Mouse (Mus musculus) bone marrow macrophage, adult 2 months (primary cell): ENCODE data around the gene Naaa. TPM values are rescaled to one million over a fixed set of nuclear protein-coding genes. Genes with fewer than 3 reads are reported as not detected.

Experiments used
- H3K27ac ChIP-seq: 2 replicates; pipeline ENCODE4 v1.5.1; 2012; ENCODE audit warnings: low read depth, low read length; ENCODE audit not compliant: insufficient read depth
- H3K4me1 ChIP-seq: 2 replicates; pipeline ENCODE4 v1.6.1; 2012; ENCODE audit warnings: low read length; ENCODE audit not compliant: control insufficient read depth, insufficient read depth
- H3K4me3 ChIP-seq: 2 replicates; pipeline ENCODE4 v1.5.1; 2012; ENCODE audit warnings: mild to moderate bottlenecking, low read length, moderate library complexity; ENCODE audit not compliant: insufficient read depth
- CTCF ChIP-seq: IDR thresholded peaks from 2 replicates; pipeline ENCODE4 v1.5.1; 2012; ENCODE audit warnings: low read depth, mild to moderate bottlenecking, low read length, moderate library complexity
- POLR2A ChIP-seq: IDR thresholded peaks from 2 replicates; pipeline ENCODE4 v1.6.1; 2012; ENCODE audit warnings: mild to moderate bottlenecking, low read depth, low read length, borderline replicate concordance
- polyA plus RNA-seq: library from polyadenylated mRNA; stranded (reverse); fragments of >200 nt; gene quantifications from 2 replicates; pipeline ENCODE4 v1.2.4, GENCODE M21; 2012; ENCODE audit not compliant: missing spikeins, insufficient read depth, insufficient read length

Gene Naaa
- polyA plus RNA-seq, 1 experiment: 76.6 TPM

DNA sequence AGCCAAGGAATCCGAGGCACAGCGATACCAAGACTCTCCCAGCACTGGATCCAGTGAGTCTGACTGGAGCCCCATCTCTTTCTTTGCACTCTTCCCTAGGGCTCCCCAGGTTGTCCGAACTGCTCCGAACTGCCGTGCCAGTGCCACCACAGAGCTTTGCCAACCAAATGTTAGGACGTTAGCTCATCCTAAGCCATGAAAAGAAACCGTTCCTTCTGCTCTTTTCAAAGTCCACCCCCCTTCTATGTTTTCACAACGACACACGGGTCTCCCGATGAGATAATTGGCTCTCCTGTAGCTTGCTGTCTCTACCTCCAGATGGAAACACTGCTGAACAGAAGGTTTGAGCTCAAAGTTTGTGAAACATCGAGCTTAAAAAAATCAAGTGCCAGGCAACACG, 37.2 kb downstream of the Naaa start:
- peaks cover 3% of the 10 kb centered on the region for H3K4me1 ChIP-seq
- no peak overlapping the region for H3K27ac ChIP-seq
- TF ChIP-seq POLR2A: no peak
- no peak for TF ChIP-seq CTCF
- no peak overlapping the region for H3K4me3 ChIP-seq

- TF ChIP-seq CTCF: peak; percentile 23; the same call in 1 of the 2 replicates
- TF ChIP-seq POLR2A: no peak
- no peaks in the 10 kb centered on the region for H3K4me1 ChIP-seq
- H3K4me3 ChIP-seq: no peak overlapping the region
- H3K27ac ChIP-seq: no peak overlapping the region
These were observed 38.4 kb downstream of the Naaa start for GRCm38 (mm10) chr5:92239333-92240232.

GRCm38 (mm10) chr5:92234939-92235557, 42.9 kb downstream of the Naaa start:
- no peak overlapping the region for H3K27ac ChIP-seq
- no peaks in the 10 kb centered on the region for H3K4me1 ChIP-seq
- TF ChIP-seq POLR2A: no peak
- H3K4me3 ChIP-seq: no peak overlapping the region

DNA sequence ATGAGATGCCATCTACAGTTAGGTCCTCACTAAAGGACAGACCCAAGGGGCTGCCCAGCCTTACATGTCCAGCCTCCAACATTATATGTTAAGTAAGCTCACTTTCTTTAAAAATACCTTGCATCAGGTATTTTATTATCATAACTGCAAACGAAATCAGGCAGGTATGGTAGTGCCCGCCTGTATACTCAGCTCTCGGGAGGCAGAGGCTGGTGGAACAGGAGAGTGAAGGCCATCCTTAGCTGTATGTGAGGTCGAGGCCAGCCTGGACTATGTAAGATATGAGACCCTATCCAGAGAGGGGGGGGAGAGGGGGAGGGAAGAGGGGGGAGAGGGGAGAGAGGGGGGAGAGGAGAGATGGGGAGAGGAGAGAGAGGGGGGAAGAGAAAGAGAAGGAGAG, 44.6 kb downstream of the Naaa start:
- no peak overlapping the region for H3K4me3 ChIP-seq
- H3K27ac ChIP-seq: no peak overlapping the region
- no peaks in the 10 kb centered on the region for H3K4me1 ChIP-seq
- TF ChIP-seq CTCF: no peak
- no peak for TF ChIP-seq POLR2A

GRCm38 (mm10) chr5:92231836-92232235, 46.1 kb downstream of the Naaa start:
- H3K4me3 ChIP-seq: no peak overlapping the region
- no peak overlapping the region for H3K27ac ChIP-seq
- peaks cover 3% of the 10 kb centered on the region; the same call in 1 of the 2 replicates for H3K4me1 ChIP-seq
- TF ChIP-seq CTCF (no peak), POLR2A (no peak)

GRCm38 (mm10) chr5:92230306-92230705, 47.7 kb downstream of the Naaa start:
- H3K27ac ChIP-seq: no peak overlapping the region

GRCm38 (mm10) chr5:92229514-92229913, 48.5 kb downstream of the Naaa start:
- TF ChIP-seq CTCF: no peak
- TF ChIP-seq POLR2A: no peak
- Histone ChIP-seq H3K27ac (no peak overlapping the region), H3K4me1 (peaks cover 3% of the 10 kb centered on the region; the same call in 1 of the 2 replicates), H3K4me3 (no peak overlapping the region)

More at GRCm38 (mm10) chr5:92230306-92230705, 47.7 kb downstream of the Naaa start:
- H3K4me3 ChIP-seq: no peak overlapping the region
- TF ChIP-seq CTCF: no peak
- TF ChIP-seq POLR2A: no peak
- peaks cover 3% of the 10 kb centered on the region; the same call in 1 of the 2 replicates for H3K4me1 ChIP-seq

- peaks cover 3% of the 10 kb centered on the region; the same call in 1 of the 2 replicates for H3K4me1 ChIP-seq
- TF ChIP-seq POLR2A: no peak
- TF ChIP-seq CTCF: no peak
- H3K27ac ChIP-seq: no peak overlapping the region
- H3K4me3 ChIP-seq: no peak overlapping the region
These were observed 49.2 kb downstream of the Naaa start for GRCm38 (mm10) chr5:92228776-92229175.

DNA sequence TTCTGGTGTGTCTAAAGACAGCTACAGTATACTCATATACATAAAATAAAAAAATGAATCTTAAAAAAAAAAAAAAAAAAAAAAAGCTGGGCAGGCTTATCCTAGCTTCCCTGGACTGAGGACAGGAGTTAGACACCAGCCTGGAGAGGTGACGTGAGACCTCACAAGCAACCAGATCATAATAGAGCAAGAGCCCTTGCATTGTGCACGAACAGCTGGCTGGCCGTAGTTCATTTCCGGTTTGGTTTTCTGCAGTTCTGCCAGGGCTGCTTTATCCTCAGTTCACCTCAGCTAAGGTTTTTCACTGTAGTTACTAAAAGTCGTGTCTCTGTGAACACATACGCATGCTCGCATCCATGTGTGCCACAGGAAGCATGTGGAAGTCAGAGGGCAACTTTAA, 50.2 kb downstream of the Naaa start:
- no peak overlapping the region for H3K4me3 ChIP-seq
- H3K4me1 ChIP-seq: peaks cover 3% of the 10 kb centered on the region; the same call in 1 of the 2 replicates
- H3K27ac ChIP-seq: no peak overlapping the region
- TF ChIP-seq POLR2A (no peak), CTCF (no peak)
